Mouse (Mus musculus) kidney, adult 2 months (tissue): ENCODE measurements around the gene Arhgef16.

ENCODE experiments used
- CTCF ChIP-seq: fragments of 200-500 bp; conservative IDR thresholded peaks from 2 replicates; pipeline ENCODE4 v1.5.1; 2011; ENCODE audit warnings: low read depth, mild to moderate bottlenecking, control low read depth, low read length, moderate library complexity, mixed read lengths; ENCODE audit not compliant: insufficient read depth, insufficient read length
- POLR2A ChIP-seq: fragments of 200-500 bp; IDR thresholded peaks from one replicate; pipeline ENCODE4 v1.6.1; 2011; ENCODE audit warnings: low read depth, low read length, control low read depth

DNA sequence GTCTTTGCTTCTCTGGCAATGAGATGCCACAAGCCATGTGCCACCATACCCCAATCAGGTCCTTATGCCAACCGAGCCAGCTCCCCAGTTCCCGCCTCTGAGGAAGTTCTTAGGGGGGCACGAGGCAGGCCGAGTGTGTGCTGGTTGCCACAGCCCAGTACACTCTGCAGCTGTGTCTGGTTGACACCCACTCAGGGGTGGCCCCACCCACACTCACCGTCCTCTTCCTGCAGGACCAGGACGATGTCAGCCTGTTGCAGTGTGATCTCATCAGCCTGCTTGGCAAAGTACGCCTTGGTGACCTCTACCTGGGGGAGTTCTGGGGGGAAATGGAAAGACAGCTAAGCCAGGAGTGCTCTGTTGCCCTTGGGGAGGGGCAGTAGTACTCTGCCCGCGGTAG, 22.0 kb downstream of the Arhgef16 start:
- TF ChIP-seq CTCF (no peak), POLR2A (no peak)
